Mouse (Mus musculus) kidney, postnatal 14 days (tissue): ENCODE data around the gene Fam198a.

ENCODE experiments used
- DNase-seq: peaks from one replicate; pipeline ENCODE4 v3.0.0; 2022; ENCODE audit warnings: mixed read lengths

The Fam198a gene

GRCm38 (mm10) chr9:121950418-121951113, at the start of gene Fam198a:
Gene Fam198a (plus strand): TSS chr9:121950988.
- DNase-seq: peak; percentile 88

GRCm38 (mm10) chr9:121901710-121902700, 48.8 kb upstream of the Fam198a start:
- no peak for DNase-seq

GRCm38 (mm10) chr9:121903476-121904305, 47.1 kb upstream of the Fam198a start:
- DNase-seq: no peak

- DNase-seq: no peak
Observed at GRCm38 (mm10) chr9:121904319-121904718, 46.5 kb upstream of the Fam198a start.

GRCm38 (mm10) chr9:121904946-121905345, 45.8 kb upstream of the Fam198a start:
- DNase-seq: no peak

- no peak for DNase-seq
Observed at GRCm38 (mm10) chr9:121905556-121906185, 45.1 kb upstream of the Fam198a start.

GRCm38 (mm10) chr9:121906456-121906855, 44.3 kb upstream of the Fam198a start:
- DNase-seq: no peak

- no peak for DNase-seq
Observed at GRCm38 (mm10) chr9:121907356-121908070, 43.3 kb upstream of the Fam198a start.

- DNase-seq: no peak
Observed at GRCm38 (mm10) chr9:121908321-121908720, 42.5 kb upstream of the Fam198a start.

GRCm38 (mm10) chr9:121909635-121910034, 41.2 kb upstream of the Fam198a start:
- no peak for DNase-seq

GRCm38 (mm10) chr9:121911196-121911595, 39.6 kb upstream of the Fam198a start:
- DNase-seq: no peak

GRCm38 (mm10) chr9:121912786-121913185, 38.0 kb upstream of the Fam198a start:
- no peak for DNase-seq

GRCm38 (mm10) chr9:121914226-121914757, 36.5 kb upstream of the Fam198a start:
- no peak for DNase-seq

GRCm38 (mm10) chr9:121915056-121915455, 35.7 kb upstream of the Fam198a start:
- no peak for DNase-seq

- DNase-seq: peak; percentile 50
Observed at GRCm38 (mm10) chr9:121916102-121916501, 34.7 kb upstream of the Fam198a start, which contains the start of gene Cyp8b1. Gene Cyp8b1 (minus strand): TSS chr9:121916305.

GRCm38 (mm10) chr9:121919027-121919501, 31.7 kb upstream of the Fam198a start:
- DNase-seq: no peak

- no peak for DNase-seq
Observed at GRCm38 (mm10) chr9:121923443-121923842, 27.3 kb upstream of the Fam198a start.

GRCm38 (mm10) chr9:121923906-121924305, 26.9 kb upstream of the Fam198a start:
- DNase-seq: no peak

GRCm38 (mm10) chr9:121924901-121925560, 25.8 kb upstream of the Fam198a start:
- no peak for DNase-seq

- no peak for DNase-seq
Observed at GRCm38 (mm10) chr9:121925959-121926358, 24.8 kb upstream of the Fam198a start.
